Mouse (Mus musculus) lung, postnatal 0 days (tissue): ENCODE measurements at regions not wholly inside any gene's neighbourhood (a gene's known extent, or its start where the extent isn't known, plus 50 kb on each side); places are given as distances from the start of the nearest gene placed in this dataset.

Experiments used
- CTCF ChIP-seq: IDR thresholded peaks from 2 replicates; pipeline ENCODE4 v1.5.1; 2016; ENCODE audit warnings: antibody characterized with exemption, mild to moderate bottlenecking
- EP300 ChIP-seq: IDR thresholded peaks from 2 replicates; pipeline ENCODE4 v1.6.1; 2016; ENCODE audit warnings: antibody characterized with exemption, mild to moderate bottlenecking, control low read depth

DNA sequence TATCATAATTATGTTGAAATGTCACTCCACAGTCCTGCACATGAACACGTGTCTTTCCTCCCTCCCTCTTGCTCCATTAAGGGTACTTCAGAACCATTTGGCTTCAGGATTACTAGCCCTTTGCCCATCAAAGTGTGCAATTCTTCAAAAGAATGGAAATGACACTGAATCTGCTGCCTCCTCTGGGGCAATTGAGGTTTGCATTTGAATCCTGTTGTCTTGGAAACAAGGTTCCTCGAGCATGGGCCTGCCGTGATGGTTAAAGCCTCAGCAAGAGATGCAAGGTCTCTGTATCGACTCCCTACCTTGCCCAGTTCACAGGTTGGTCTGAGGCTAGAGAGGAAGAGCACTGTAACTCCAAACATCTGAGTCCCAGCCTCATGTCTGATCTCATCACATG lies 136.0 kb downstream of the Sptssa start:
- TF ChIP-seq CTCF (no peak), EP300 (no peak)
